Mouse (Mus musculus) lung, adult 2 months (tissue): Measurements from ENCODE around the gene Phactr1.

ENCODE experiments used
- CTCF ChIP-seq: fragments of 200-500 bp; IDR thresholded peaks from 2 replicates; pipeline ENCODE4 v1.5.1; 2011; ENCODE audit warnings: mild to moderate bottlenecking, low read length, control low read depth; ENCODE audit not compliant: insufficient read depth
- POLR2A ChIP-seq: fragments of 200-500 bp; IDR thresholded peaks from 2 replicates; pipeline ENCODE4 v1.6.1; 2011; ENCODE audit warnings: low read depth, mild to moderate bottlenecking, control low read depth, low read length, borderline replicate concordance; ENCODE audit errors: extremely low read depth

DNA sequence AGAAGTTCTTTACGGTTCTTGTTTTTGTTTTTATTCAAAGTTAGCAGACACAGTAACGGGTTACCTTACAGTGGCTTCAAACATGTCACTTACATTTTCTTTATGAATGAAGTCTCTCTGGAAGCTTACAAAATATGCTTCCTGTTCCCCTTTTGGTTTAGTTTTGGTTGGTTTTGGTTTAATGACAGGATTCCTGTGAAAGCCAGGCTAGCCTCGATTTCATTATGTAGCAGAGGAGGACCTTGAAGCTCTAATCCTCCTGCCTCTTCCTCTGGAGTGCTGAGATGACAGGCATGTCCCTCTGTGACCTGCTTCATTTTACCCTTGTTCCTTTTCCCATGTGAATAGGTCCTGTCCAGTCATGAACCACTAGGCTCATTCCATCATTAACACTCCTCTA is 432.3 kb downstream of the Phactr1 start:
- no peak for TF ChIP-seq CTCF
- TF ChIP-seq POLR2A = no peak
